Mouse (Mus musculus): ENCODE data around the gene Acox2.

- no peak for TF ChIP-seq POLR2A (IDR thresholded peaks at IDR 0.05; ENCODE audit: insufficient read depth, low read depth, low read length)
- no peak for TF ChIP-seq CTCF (IDR thresholded peaks at IDR 0.05; ENCODE audit: insufficient read depth, low read depth, low read length)
Observed at GRCm38 (mm10) chr14:8224805-8225204, 34.3 kb downstream of the Acox2 start.

Measured in olfactory bulb, adult 2 months (tissue).